Mouse (Mus musculus) lung, postnatal 10 days (tissue): ENCODE results near the gene Hgfac.

Experiments used
- DNase-seq: peaks from one replicate; pipeline ENCODE4 v3.0.0; 2021

The Hgfac gene

GRCm38 (mm10) chr5:35042431-35043109 is 1.3 kb downstream of the Hgfac start:
- no peak for DNase-seq

DNA sequence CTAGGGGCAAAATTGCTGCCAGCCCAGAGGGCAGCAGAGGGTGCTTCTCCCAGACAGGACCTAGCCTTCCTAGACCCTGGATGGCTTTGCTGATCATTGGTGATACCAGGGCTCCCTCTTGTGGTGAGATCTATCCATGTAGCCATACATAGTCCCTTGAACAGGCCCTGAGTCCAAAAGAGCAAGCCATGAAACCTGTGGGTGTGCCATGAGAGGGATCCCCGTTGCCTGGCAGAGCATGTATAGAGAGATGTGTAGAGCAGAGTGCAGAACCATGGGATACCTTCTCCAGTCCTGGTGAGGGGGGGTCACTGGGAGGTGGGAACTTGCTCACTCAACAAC is 1.8 kb downstream of the Hgfac start:
- peak; percentile 90 for DNase-seq

DNA sequence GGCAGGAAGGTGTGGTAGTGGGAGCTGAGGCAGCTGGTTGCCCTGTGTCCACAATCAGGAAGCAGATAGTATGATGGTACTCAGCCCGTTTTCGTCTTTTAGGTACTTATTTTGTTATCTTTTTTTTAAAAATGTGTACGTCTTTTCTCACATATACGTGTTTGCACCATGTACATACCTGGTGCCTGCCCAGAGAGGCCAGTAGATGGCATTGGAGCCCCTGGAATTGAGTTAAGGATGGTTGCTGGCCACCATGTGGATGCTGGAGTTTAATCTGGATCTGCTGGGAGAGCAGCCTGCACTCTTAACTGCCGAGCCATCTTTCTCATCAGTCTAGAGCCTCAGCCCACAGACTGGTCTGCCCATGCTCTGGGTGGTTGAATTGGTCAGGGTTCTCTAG is 9.2 kb downstream of the Hgfac start:
- DNase-seq: no peak

DNA sequence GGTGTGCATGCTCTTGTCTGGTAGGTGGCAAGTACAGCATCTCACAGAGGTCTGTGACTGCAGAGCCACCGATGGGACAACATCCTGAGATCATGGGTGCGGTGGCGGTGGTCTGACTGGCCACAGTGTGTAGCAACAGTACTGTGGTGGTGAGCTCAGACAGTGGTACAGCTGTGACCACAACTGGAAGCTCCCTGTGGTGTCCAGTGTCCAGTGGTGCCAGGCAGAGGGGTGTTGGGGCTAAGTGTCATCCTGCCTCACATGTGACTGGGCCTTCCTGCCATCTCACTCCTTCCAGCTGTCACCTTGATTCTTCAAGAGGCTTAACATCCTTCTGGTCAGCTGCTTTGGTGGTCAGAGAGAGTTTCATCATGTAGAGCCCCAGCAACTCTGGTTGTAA is 13.3 kb downstream of the Hgfac start:
- no peak for DNase-seq

GRCm38 (mm10) chr5:35055076-35055475 is 13.8 kb downstream of the Hgfac start:
- DNase-seq: peak; percentile 71

DNA sequence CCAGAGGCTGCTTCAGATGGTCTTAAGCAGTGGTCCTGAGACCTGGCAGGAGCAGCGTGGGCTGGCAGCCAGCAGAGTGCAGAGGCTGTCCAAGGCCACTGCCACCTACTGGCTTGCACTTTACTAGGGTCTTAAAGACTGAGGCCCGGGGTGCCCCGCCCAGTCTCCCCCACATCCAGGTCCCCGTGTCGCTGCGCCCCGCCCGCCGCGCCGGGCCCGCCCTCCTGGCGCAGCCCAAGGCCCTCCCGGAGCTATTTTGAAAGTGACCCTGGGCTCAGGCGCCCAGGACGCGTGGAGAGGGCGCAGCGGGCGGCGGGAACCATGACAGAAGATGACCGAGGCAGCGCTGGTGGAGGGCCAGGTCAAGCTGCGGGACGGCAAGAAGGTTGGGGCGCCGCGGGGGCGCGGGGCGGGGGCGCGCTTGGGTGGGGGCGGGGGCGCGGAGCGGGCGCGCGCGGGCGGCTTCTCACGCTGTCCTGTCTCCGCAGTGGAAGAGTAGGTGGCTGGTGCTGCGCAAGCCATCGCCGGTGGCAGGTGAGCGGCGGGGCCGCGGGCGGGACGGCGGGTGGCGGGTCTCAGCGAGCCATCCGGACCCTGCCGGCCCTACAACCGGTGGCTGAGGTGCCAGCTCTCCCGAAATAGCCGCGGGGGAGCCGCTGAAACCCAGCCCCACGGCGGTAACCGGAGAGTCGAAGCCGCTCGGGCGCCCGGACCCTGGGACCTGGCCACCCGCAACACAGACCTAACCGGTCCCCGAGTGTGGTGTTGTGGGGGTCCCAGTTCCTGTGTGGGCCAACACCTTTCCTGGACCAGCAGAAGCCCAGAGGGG is 15.5 kb downstream of the Hgfac start, which contains the start of gene Dok7:
Gene Dok7, plus strand, starts transcription at position 163 of the 829 bp plus-strand sequence.
- peak; percentile 69 for DNase-seq

- DNase-seq: no peak
These were observed 16.3 kb downstream of the Hgfac start for GRCm38 (mm10) chr5:35057582-35057981.

DNA sequence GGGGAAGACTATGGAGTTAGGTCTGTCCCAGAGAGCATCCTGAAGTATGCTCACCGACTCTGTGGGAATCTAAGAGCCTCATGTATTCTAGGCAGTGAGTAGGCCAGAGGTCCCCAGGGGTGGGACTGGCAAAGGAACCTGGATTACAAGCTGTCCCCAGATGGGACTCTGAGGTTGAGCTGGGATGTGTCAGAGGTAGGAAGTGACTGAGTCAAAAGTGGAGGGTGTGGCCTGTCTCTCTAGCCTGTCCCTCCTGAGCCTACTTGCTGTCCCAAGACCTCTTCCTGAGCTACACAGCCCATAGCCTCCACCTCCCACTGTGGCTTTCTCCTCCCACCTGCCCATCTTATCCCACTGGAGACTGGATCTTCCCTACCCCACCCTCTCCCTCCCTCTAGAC is 16.9 kb downstream of the Hgfac start:
- DNase-seq: no peak

DNA sequence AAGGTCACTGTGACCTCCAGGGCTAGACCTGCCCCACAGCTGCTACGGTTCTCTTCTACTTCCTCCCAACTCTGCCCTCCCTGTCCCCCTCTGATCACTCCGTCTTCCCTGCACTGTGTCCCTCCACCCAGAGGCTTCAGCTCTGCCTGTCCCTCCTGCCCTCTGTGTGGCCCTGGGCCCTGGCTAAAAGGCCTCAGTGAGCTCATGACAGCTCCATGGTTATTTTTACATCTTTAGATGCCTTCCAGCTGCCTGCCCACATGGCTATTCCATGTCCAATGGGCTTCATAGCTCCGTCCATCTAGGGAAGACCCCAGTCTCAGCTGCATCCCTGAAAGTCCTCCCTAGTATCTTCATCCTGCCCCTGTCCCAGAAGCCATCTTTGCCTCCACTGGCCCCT is 18.8 kb downstream of the Hgfac start:
- no peak for DNase-seq

GRCm38 (mm10) chr5:35069841-35070240 is 28.5 kb downstream of the Hgfac start:
- DNase-seq: no peak

DNA sequence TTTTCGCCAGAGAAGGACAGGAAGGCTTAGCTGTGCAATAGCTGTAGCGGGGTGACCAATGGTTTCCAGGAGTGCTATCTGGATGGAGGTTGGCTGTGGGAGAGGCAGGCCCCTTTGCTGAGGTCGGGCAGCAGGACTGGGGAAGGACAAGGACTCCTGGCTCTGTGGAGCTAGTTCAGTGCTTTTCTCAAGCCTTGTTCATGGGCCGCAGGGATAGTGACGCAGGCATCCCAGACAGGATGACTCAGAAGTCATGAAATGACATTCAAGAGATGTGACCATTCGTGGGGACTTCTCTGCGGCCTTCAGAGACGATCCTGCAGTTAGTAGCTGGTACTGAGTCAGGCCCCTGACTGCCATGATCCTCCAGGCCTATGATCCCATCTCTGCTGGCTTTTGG is 29.0 kb downstream of the Hgfac start:
- DNase-seq: no peak

DNA sequence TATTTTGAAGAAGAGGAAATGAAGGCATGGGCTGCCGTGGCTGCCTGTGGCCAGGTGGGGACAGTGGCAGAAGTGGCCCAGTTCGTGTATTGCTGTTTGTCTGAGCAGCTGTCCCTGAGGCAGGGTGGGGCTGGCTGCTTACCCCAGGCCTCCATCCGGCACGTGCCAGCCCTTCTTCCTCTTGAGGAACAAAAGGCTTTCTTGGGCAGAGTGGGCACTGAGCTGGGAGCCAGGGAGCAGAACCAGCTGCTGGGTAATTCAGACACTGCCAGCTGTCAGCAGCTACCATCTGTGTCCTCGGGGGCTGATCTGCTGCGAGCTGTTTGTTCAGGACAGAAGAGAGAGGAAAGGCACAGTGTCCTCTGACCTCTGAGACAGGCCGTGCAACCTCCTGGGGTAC is 29.6 kb downstream of the Hgfac start:
- DNase-seq: peak; percentile 22

GRCm38 (mm10) chr5:35071855-35072254 is 30.5 kb downstream of the Hgfac start:
- DNase-seq: no peak

- no peak for DNase-seq
These were observed 31.9 kb downstream of the Hgfac start for GRCm38 (mm10) chr5:35073235-35073634.

DNA sequence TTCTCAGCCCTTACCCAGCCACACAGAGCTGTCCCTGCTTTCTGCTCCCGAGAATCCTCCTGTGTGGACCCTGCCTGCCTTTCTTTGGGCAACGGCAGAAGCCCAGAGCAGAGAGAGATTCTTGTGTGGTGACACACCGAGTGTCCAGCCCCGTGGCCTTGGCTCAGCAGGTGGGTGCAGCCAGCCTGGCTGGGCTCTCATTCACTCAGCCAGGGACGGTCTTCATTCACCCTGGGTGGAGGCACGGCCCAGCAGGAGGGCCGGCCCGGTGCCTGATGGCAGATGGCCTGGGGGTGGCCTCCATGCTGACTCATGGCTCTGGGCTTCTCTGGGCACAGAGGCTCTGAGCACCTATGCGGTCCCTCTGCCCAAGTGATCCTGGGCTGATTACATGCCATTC is 32.7 kb downstream of the Hgfac start:
- no peak for DNase-seq

DNA sequence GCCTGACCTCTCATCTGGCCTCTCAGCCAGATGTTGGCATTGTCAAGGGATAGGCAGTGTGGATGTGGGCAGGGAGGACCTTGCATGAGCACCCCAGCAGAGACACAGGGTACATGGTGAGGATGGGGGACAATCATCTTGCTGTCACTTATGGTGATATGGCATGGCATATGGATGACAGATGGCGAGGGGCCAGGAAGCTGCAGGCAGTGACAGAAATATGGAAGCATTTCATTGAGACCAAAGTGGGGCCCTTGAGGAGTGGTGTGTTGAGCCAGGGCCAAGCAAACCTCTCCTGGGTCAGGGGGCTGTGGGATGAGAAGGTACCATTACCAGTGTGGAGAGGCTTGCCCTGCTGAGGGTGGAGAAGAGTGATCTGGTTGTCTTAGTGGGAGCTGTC is 35.1 kb downstream of the Hgfac start:
- no peak for DNase-seq

DNA sequence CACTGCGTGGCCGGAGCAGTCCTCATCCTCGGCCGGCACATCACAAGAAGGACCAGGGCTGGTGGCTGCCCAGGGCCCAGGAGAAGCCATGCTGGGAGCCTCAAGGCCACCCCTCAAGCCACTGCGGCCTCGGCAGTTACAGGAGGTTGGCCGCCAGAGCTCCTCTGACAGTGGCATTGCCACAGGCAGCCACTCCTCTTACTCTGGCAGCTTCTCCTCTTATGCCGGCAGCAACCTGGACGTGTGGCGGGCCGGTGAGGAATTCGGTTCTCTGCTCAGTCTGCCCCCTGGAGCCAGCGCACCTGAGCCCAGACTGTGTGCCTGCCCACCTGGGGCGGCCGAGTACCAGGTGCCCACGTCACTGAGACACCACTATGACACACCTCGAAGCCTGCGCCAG is 37.8 kb downstream of the Hgfac start:
- no peak for DNase-seq

GRCm38 (mm10) chr5:35084913-35085312 is 43.6 kb downstream of the Hgfac start:
- DNase-seq: no peak

DNA sequence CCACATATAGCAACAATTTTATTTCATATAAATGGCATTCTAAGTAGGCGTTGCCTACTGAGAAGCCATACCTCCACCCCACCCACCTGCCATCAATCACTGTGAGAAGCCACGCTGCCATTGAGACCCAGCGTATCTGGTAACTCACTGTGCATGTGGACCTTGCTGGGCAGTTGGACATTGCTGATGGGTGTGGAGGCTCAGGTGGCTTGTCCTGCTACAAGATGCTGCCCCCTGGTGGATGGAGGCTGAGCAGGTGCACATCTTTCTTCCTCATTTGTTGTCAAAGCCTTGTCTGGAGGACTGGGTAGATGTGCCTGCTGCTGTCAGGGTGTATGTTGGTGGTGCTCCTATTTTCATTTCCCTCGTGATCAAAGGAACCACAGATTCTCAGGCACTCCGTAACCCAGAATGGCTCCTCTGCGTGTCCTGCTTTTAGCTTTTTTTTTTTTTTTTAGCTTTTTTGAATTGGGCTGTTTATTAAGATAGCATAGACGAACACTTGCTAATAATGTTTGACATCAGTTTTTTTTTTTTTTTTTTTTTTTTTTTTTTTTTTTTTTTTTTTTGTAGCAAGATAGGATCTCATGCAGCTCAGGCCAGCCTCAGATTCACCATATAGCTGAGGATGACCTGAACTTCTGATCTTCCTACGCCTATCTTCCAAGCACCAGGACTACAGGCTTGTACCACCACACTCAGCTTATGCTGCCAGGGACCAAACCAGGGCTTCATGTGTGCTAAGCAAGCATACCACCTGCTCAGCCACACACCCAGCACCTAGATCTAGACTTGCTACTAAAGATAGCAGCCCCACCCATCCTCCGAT is 47.7 kb downstream of the Hgfac start:
- peak; percentile 74 for DNase-seq

GRCm38 (mm10) chr5:35089614-35089963 is 48.3 kb downstream of the Hgfac start:
- no peak for DNase-seq

DNA sequence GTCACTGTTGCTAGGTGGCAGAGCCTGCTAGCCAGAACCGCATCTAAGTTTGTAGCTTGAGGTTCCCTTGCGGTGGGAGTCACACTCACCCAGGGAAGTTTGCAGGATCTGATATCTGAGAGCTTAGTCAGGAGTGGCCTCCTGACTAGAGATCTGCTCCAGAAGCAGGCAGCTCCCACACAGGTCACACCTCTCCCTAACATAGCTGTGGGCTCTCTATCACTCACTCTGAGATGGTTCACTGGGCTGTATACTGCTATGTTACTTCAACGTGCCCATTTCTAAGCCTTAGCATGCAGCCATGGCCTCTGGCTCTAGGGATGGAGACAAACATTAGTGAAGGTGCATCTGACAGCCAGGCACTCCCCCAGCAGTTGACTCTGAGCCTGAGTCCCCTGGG is 50.3 kb downstream of the Hgfac start:
- no peak for DNase-seq
